18 mouse cellular contexts compared by ENCODE assay signal in the genomic region with DNA sequence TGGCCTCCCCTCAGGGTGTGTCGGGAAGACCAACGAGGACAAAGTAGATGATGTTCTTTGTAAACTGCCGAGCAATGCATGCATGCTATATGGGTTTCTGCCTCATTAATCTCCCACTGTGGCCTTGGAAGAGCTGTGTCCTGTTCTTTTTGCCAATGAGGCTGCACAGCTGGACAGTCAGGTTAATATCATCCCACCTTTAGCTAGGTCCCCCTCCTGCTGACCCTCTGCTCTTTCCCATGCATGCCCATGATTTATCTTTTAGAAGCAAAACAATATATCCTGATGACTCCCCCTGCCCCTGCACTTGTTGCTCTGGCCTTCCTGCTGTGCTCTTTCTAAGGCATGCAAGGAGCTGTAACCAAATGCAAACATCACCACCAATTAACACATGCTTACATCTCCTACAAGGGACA.
DNase-seq lines count a peak whose midpoint lies in the region; ATAC-seq lines count a peak whose summit lies in the region.
"Had no signal": no experiment of that assay in that cellular context is flagged by ENCODE, and none has a peak within 500 bp of the region (broad histone marks: within the 10 kb centered on the region; RNA-seq: fewer than 3 reads in every experiment).

No protein-coding gene starts in this region.

- WGBS in kidney, embryonic 14.5 days = 14% methylated on average over 3 of the region's 3 CpGs
- 3% methylated on average over 3 of the region's 3 CpGs for WGBS in midbrain, embryonic 13.5 days
- WGBS in midbrain, embryonic 14.5 days = 8% methylated on average over 3 of the region's 3 CpGs

- no peak overlapping the region for H3K4me3 ChIP-seq in kidney, embryonic 14.5 days (ENCODE audit: low read length)
- no peak overlapping the region for H3K4me3 ChIP-seq in midbrain, embryonic 13.5 days (replicated peaks)
- H3K4me3 ChIP-seq in midbrain, embryonic 14.5 days (replicated peaks; ENCODE audit: low read depth, low read length) = no peak overlapping the region
- H3K4me3 ChIP-seq: hindbrain, embryonic 13.5 days; intestine, embryonic 15.5 days; limb, embryonic 12.5 days; liver, embryonic 12.5 days; myocyte had no signal

- peak overlapping the region; percentile 48; the same call in 1 of the 2 replicates for H3K27ac ChIP-seq in kidney, embryonic 14.5 days (ENCODE audit: low read depth, low read length)
- H3K27ac ChIP-seq in midbrain, embryonic 13.5 days = no peak overlapping the region
- no peak overlapping the region for H3K27ac ChIP-seq in midbrain, embryonic 14.5 days (replicated peaks; ENCODE audit: low read depth, low read length)
- H3K27ac ChIP-seq: hindbrain, embryonic 13.5 days; intestine, embryonic 15.5 days; limb, embryonic 12.5 days; liver, embryonic 12.5 days had no signal

- peak; percentile 93 for ATAC-seq in kidney, embryonic 14.5 days (ENCODE audit: low FRiP score, low TSS enrichment)
- ATAC-seq in midbrain, embryonic 13.5 days = 0 out of 2 replicates have a peak, but pooled peaks have one; percentile 9
- ATAC-seq in midbrain, embryonic 14.5 days (ENCODE audit: low FRiP score, low TSS enrichment) = no peak
- ATAC-seq: intestine, embryonic 15.5 days; liver, embryonic 12.5 days had no signal

- H3K4me2 ChIP-seq in kidney, embryonic 14.5 days (replicated peaks; ENCODE audit: low read depth, low read length) = no peak overlapping the region
- no peak overlapping the region for H3K4me2 ChIP-seq in midbrain, embryonic 13.5 days (replicated peaks)
- no peak overlapping the region for H3K4me2 ChIP-seq in midbrain, embryonic 14.5 days (ENCODE audit: low read length)
- H3K4me2 ChIP-seq: heart, embryonic 11.5 days; hindbrain, embryonic 13.5 days; intestine, embryonic 15.5 days; limb, embryonic 12.5 days; liver, embryonic 12.5 days had no signal

- H3K27me3 ChIP-seq in kidney, embryonic 14.5 days (ENCODE audit: control insufficient read depth, insufficient read depth, low read length) = no peaks in the 10 kb centered on the region
- peaks cover 25% of the 10 kb centered on the region for H3K27me3 ChIP-seq in midbrain, embryonic 13.5 days
- peaks cover 3% of the 10 kb centered on the region for H3K27me3 ChIP-seq in midbrain, embryonic 14.5 days (ENCODE audit: control insufficient read depth, insufficient read depth, low read length)
- H3K27me3 ChIP-seq: intestine, embryonic 15.5 days; liver, embryonic 12.5 days had no signal

- DNase-seq in kidney, adult 8-10 months = no peak
- DNase-seq in midbrain, embryonic 14.5 days = no peak
- DNase-seq in embryo, embryonic 11 days = peak; percentile 50
- DNase-seq in retina, embryonic 14.5 days (ENCODE audit: low spot score) = peak; percentile 42
- DNase-seq in heart, adult 18-20 months = no peak
- no peak for DNase-seq in testis, postnatal 10 days (ENCODE audit: low spot score)
- DNase-seq: adrenal gland, postnatal 14 days; cerebellum, postnatal 10 days; lung, adult 2 months; thymus, postnatal 36 days had no signal

- no peak overlapping the region for H3K9ac ChIP-seq in kidney, embryonic 14.5 days (ENCODE audit: low read depth, low read length)
- H3K9ac ChIP-seq in midbrain, embryonic 13.5 days (replicated peaks) = no peak overlapping the region
- H3K9ac ChIP-seq in midbrain, embryonic 14.5 days (replicated peaks; ENCODE audit: low read length) = no peak overlapping the region
- H3K9ac ChIP-seq: hindbrain, embryonic 13.5 days; intestine, embryonic 15.5 days; limb, embryonic 12.5 days; liver, embryonic 12.5 days had no signal

- H3K36me3 ChIP-seq in kidney, embryonic 14.5 days (ENCODE audit: control insufficient read depth, insufficient read depth, low read length) = no peaks in the 10 kb centered on the region
- H3K36me3 ChIP-seq in midbrain, embryonic 13.5 days = no peaks in the 10 kb centered on the region
- H3K36me3 ChIP-seq in midbrain, embryonic 14.5 days (ENCODE audit: control insufficient read depth, insufficient read depth, low read length) = no peaks in the 10 kb centered on the region
- H3K36me3 ChIP-seq: hindbrain, embryonic 13.5 days; intestine, embryonic 15.5 days; limb, embryonic 12.5 days; liver, embryonic 12.5 days had no signal

- no peaks in the 10 kb centered on the region for H3K4me1 ChIP-seq in kidney, embryonic 14.5 days (ENCODE audit: control insufficient read depth, insufficient read depth, low read length)
- peaks cover 20% of the 10 kb centered on the region for H3K4me1 ChIP-seq in midbrain, embryonic 13.5 days (replicated peaks)
- 0 out of 2 replicates have a peak, but pooled peaks cover 6% of the 10 kb centered on the region for H3K4me1 ChIP-seq in midbrain, embryonic 14.5 days (ENCODE audit: control insufficient read depth, insufficient read depth, low read length)
- H3K4me1 ChIP-seq: intestine, embryonic 15.5 days; liver, embryonic 12.5 days had no signal

- no peaks in the 10 kb centered on the region for H3K9me3 ChIP-seq in kidney, embryonic 14.5 days (ENCODE audit: control insufficient read depth, low read length)
- H3K9me3 ChIP-seq in midbrain, embryonic 13.5 days = no peaks in the 10 kb centered on the region
- no peaks in the 10 kb centered on the region for H3K9me3 ChIP-seq in midbrain, embryonic 14.5 days (ENCODE audit: control insufficient read depth, low read length)
- H3K9me3 ChIP-seq: hindbrain, embryonic 13.5 days; intestine, embryonic 15.5 days; limb, embryonic 12.5 days; liver, embryonic 12.5 days had no signal

Comparison
In these comparisons a context has a peak if more than half of its experiments do, and no peak if none do; other contexts are left out.
1. DNase-seq: peak in embryo, embryonic 11 days (single experiment) and retina, embryonic 14.5 days (single experiment); none in kidney, adult 8-10 months (0 of 2), midbrain, embryonic 14.5 days (single experiment), heart, adult 18-20 months (0 of 2) and testis, postnatal 10 days (single experiment).